Mouse (Mus musculus): Measurements from ENCODE around the gene Galnt10. TPM values are rescaled to one million over a fixed set of nuclear protein-coding genes. Genes with fewer than 3 reads are reported as not detected.

Galnt10 gene
- polyA plus RNA-seq, 1 experiment = 19.4 TPM

- 76% methylated on average over 4 of the region's 4 CpGs for WGBS
- Histone ChIP-seq H3K27ac (ENCODE audit: insufficient read depth, low read length) (no peak overlapping the region), H3K36me3 (ENCODE audit: control insufficient read depth, insufficient read depth, low read length) (peaks cover 26% of the 10 kb centered on the region), H3K4me1 (ENCODE audit: control insufficient read depth, insufficient read depth, insufficient read length) (no peaks in the 10 kb centered on the region), H3K4me3 (ENCODE audit: extremely low read depth, insufficient read depth, insufficient read length) (no peak overlapping the region), H3K27me3 (ENCODE audit: control insufficient read depth, insufficient read depth, low read length) (no peaks in the 10 kb centered on the region)
- no peak for TF ChIP-seq CTCF (IDR thresholded peaks at IDR 0.05; ENCODE audit: extremely low read depth, insufficient read depth, insufficient read length, insufficient replicate concordance)
- TF ChIP-seq POLR2A (IDR thresholded peaks at IDR 0.05; ENCODE audit: low read depth, low read length) = no peak
- no peak for DNase-seq (ENCODE audit: low read depth in 1 of 2, low spot score in 2 of 2)
Measured at GRCm38 (mm10) chr11:57773936-57774335, 128.7 kb downstream of the Galnt10 start.

GRCm38 (mm10) chr11:57775868-57776267, 130.6 kb downstream of the Galnt10 start:
- TF ChIP-seq POLR2A (IDR thresholded peaks at IDR 0.05; ENCODE audit: low read depth, low read length) = no peak
- no peak for TF ChIP-seq CTCF (IDR thresholded peaks at IDR 0.05; ENCODE audit: extremely low read depth, insufficient read depth, insufficient read length, insufficient replicate concordance)
- peaks cover 18% of the 10 kb centered on the region for H3K36me3 ChIP-seq (ENCODE audit: control insufficient read depth, insufficient read depth, low read length)
- no peaks in the 10 kb centered on the region for H3K4me1 ChIP-seq (ENCODE audit: control insufficient read depth, insufficient read depth, insufficient read length)
- no peak overlapping the region for H3K4me3 ChIP-seq (ENCODE audit: extremely low read depth, insufficient read depth, insufficient read length)
- 80% methylated on average over 6 of the region's 6 CpGs for WGBS
- DNase-seq (ENCODE audit: low read depth in 1 of 2, low spot score in 2 of 2) = no peak
- H3K27ac ChIP-seq (ENCODE audit: insufficient read depth, low read length) = no peak overlapping the region
- H3K27me3 ChIP-seq (ENCODE audit: control insufficient read depth, insufficient read depth, low read length) = no peaks in the 10 kb centered on the region

- peaks cover 14% of the 10 kb centered on the region for H3K36me3 ChIP-seq (ENCODE audit: control insufficient read depth, insufficient read depth, low read length)
- no peak overlapping the region for H3K27ac ChIP-seq (ENCODE audit: insufficient read depth, low read length)
- 93% methylated on average over 3 of the region's 3 CpGs for WGBS
- no peak for TF ChIP-seq CTCF (IDR thresholded peaks at IDR 0.05; ENCODE audit: extremely low read depth, insufficient read depth, insufficient read length, insufficient replicate concordance)
- TF ChIP-seq POLR2A (IDR thresholded peaks at IDR 0.05; ENCODE audit: low read depth, low read length) = no peak
- no peak overlapping the region for H3K4me3 ChIP-seq (ENCODE audit: extremely low read depth, insufficient read depth, insufficient read length)
- H3K4me1 ChIP-seq (ENCODE audit: control insufficient read depth, insufficient read depth, insufficient read length) = no peaks in the 10 kb centered on the region
- no peak for DNase-seq (ENCODE audit: low read depth in 1 of 2, low spot score in 2 of 2)
- no peaks in the 10 kb centered on the region for H3K27me3 ChIP-seq (ENCODE audit: control insufficient read depth, insufficient read depth, low read length)
Measured at GRCm38 (mm10) chr11:57776546-57776945, 131.3 kb downstream of the Galnt10 start.

- Histone ChIP-seq H3K4me1 (ENCODE audit: control insufficient read depth, insufficient read depth, insufficient read length) (no peaks in the 10 kb centered on the region), H3K36me3 (ENCODE audit: control insufficient read depth, insufficient read depth, low read length) (peaks cover 11% of the 10 kb centered on the region), H3K27me3 (ENCODE audit: control insufficient read depth, insufficient read depth, low read length) (no peaks in the 10 kb centered on the region), H3K4me3 (ENCODE audit: extremely low read depth, insufficient read depth, insufficient read length) (no peak overlapping the region), H3K27ac (ENCODE audit: insufficient read depth, low read length) (no peak overlapping the region)
- DNase-seq (ENCODE audit: low read depth in 1 of 2, low spot score in 2 of 2) = peak; percentile 32 to 35
- TF ChIP-seq POLR2A (IDR thresholded peaks at IDR 0.05; ENCODE audit: low read depth, low read length) = no peak
- TF ChIP-seq CTCF (IDR thresholded peaks at IDR 0.05; ENCODE audit: extremely low read depth, insufficient read depth, insufficient read length, insufficient replicate concordance) = peak; percentile 88; the same call in 1 of the 2 replicates
- WGBS = 48% methylated on average over 5 of the region's 5 CpGs
Measured at GRCm38 (mm10) chr11:57778349-57778748, 133.1 kb downstream of the Galnt10 start.

- TF ChIP-seq POLR2A (IDR thresholded peaks at IDR 0.05; ENCODE audit: low read depth, low read length) = no peak
- H3K4me1 ChIP-seq (ENCODE audit: control insufficient read depth, insufficient read depth, insufficient read length) = no peaks in the 10 kb centered on the region
- H3K4me3 ChIP-seq (ENCODE audit: extremely low read depth, insufficient read depth, insufficient read length) = no peak overlapping the region
- H3K27ac ChIP-seq (ENCODE audit: insufficient read depth, low read length) = no peak overlapping the region
- H3K27me3 ChIP-seq (ENCODE audit: control insufficient read depth, insufficient read depth, low read length) = no peaks in the 10 kb centered on the region
- WGBS = 90% methylated on average over 14 of the region's 14 CpGs
- H3K36me3 ChIP-seq (ENCODE audit: control insufficient read depth, insufficient read depth, low read length) = peaks cover 11% of the 10 kb centered on the region
- no peak for DNase-seq (ENCODE audit: low read depth in 1 of 2, low spot score in 2 of 2)
Measured at GRCm38 (mm10) chr11:57779824-57780223, 134.6 kb downstream of the Galnt10 start.

GRCm38 (mm10) chr11:57786616-57787418, 141.6 kb downstream of the Galnt10 start:
- DNase-seq (ENCODE audit: low read depth in 1 of 2, low spot score in 2 of 2) = no peak
- no peak for TF ChIP-seq CTCF (IDR thresholded peaks at IDR 0.05; ENCODE audit: extremely low read depth, insufficient read depth, insufficient read length, insufficient replicate concordance)
- TF ChIP-seq POLR2A (IDR thresholded peaks at IDR 0.05; ENCODE audit: low read depth, low read length) = no peak
- H3K36me3 ChIP-seq (ENCODE audit: control insufficient read depth, insufficient read depth, low read length) = peaks cover 10% of the 10 kb centered on the region

DNA sequence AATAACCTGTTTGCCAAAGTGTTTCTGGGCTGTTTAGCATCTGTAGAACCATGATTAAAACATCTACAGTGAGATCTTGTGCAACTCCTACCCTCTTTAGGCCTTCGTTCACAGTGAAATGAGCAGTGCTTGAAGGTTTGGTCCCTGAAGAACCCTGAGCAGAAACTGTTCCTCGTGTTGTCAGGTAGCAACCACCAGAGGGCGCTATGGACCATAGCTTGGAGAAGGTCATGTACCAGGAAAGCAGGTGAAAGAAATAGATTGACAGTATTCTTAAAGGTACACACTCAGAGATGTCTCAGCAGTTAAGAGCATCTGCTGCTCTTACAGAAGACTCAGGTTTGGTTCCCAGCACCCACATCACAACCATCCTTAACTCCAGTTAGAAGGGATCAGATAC, 142.7 kb downstream of the Galnt10 start:
- H3K36me3 ChIP-seq (ENCODE audit: control insufficient read depth, insufficient read depth, low read length) = peaks cover 6% of the 10 kb centered on the region
- 31% methylated on average over 3 of the region's 3 CpGs for WGBS
- no peaks in the 10 kb centered on the region for H3K4me1 ChIP-seq (ENCODE audit: control insufficient read depth, insufficient read depth, insufficient read length)
- no peak overlapping the region for H3K27ac ChIP-seq (ENCODE audit: insufficient read depth, low read length)
- no peaks in the 10 kb centered on the region for H3K27me3 ChIP-seq (ENCODE audit: control insufficient read depth, insufficient read depth, low read length)
- TF ChIP-seq CTCF (IDR thresholded peaks at IDR 0.05; ENCODE audit: extremely low read depth, insufficient read depth, insufficient read length, insufficient replicate concordance) = peak; percentile 79; the same call in 1 of the 2 replicates
- no peak for TF ChIP-seq POLR2A (IDR thresholded peaks at IDR 0.05; ENCODE audit: low read depth, low read length)
- peak; percentile 40 to 66 for DNase-seq (ENCODE audit: low read depth in 1 of 2, low spot score in 2 of 2)
- H3K4me3 ChIP-seq (ENCODE audit: extremely low read depth, insufficient read depth, insufficient read length) = no peak overlapping the region

More at GRCm38 (mm10) chr11:57786616-57787418, 141.6 kb downstream of the Galnt10 start:
- 85% methylated on average over 18 of the region's 18 CpGs for WGBS
- H3K27me3 ChIP-seq (ENCODE audit: control insufficient read depth, insufficient read depth, low read length) = no peaks in the 10 kb centered on the region
- no peak overlapping the region for H3K27ac ChIP-seq (ENCODE audit: insufficient read depth, low read length)
- H3K4me1 ChIP-seq (ENCODE audit: control insufficient read depth, insufficient read depth, insufficient read length) = no peaks in the 10 kb centered on the region
- no peak overlapping the region for H3K4me3 ChIP-seq (ENCODE audit: extremely low read depth, insufficient read depth, insufficient read length)

All from spleen, adult 2 months (tissue).